Mouse (Mus musculus) liver, postnatal 0 days (tissue): Measurements from ENCODE around the gene Fgf14. TPM values are rescaled to one million over a fixed set of nuclear protein-coding genes. Genes with fewer than 3 reads are reported as not detected.

Experiments used
- ATAC-seq: fragments of 200-750 bp; cut with Nextera tagmentation; 2 replicates; pipeline ENCODE4 v1.8.0; 2017; ENCODE audit warnings: mild to moderate bottlenecking, moderate library complexity
- DNase-seq: peaks from one replicate; pipeline ENCODE4 v3.0.0-alpha.2; 2016
- H3K27ac ChIP-seq: fragments of 300-500 bp; sonication (generic); 2 replicates; pipeline ENCODE4 v1.5.1; 2014; ENCODE audit warnings: antibody characterized with exemption, moderate library complexity, mild to moderate bottlenecking, low read depth
- H3K27me3 ChIP-seq: fragments of 300-500 bp; sonication (generic); 2 replicates; pipeline ENCODE4 v1.6.1; 2014; ENCODE audit warnings: low read length, control low read depth, mixed read lengths; ENCODE audit not compliant: insufficient read depth
- H3K36me3 ChIP-seq: fragments of 300-500 bp; sonication (generic); replicated peaks from 2 replicates; pipeline ENCODE4 v1.6.1; 2014; ENCODE audit warnings: mild to moderate bottlenecking, control low read depth, low read length, moderate library complexity, mixed read lengths; ENCODE audit not compliant: insufficient read depth
- H3K4me1 ChIP-seq: fragments of 300-500 bp; sonication (generic); 2 replicates; pipeline ENCODE4 v1.6.1; 2014; ENCODE audit warnings: antibody characterized with exemption, mild to moderate bottlenecking, control low read depth; ENCODE audit not compliant: insufficient read depth
- H3K4me2 ChIP-seq: fragments of 300-500 bp; sonication (generic); 2 replicates; pipeline ENCODE4 v1.6.1; 2014; ENCODE audit warnings: low read depth, mild to moderate bottlenecking, low read length, moderate library complexity, mixed read lengths
- H3K4me3 ChIP-seq: fragments of 300-500 bp; sonication (generic); 2 replicates; pipeline ENCODE4 v1.5.1; 2014; ENCODE audit warnings: low read depth, low read length
- H3K9ac ChIP-seq: fragments of 300-500 bp; sonication (generic); replicated peaks from 2 replicates; pipeline ENCODE4 v1.6.1; 2014; ENCODE audit warnings: mild to moderate bottlenecking, moderate library complexity
- H3K9me3 ChIP-seq: fragments of 300-500 bp; sonication (generic); 2 replicates; pipeline ENCODE4 v1.6.1; 2016; ENCODE audit warnings: mild to moderate bottlenecking, control low read depth, low read length, mixed read lengths
- CTCF ChIP-seq: sonication (generic); IDR thresholded peaks from 2 replicates; pipeline ENCODE4 v1.5.1; 2016; ENCODE audit warnings: antibody characterized with exemption, low read depth
- EP300 ChIP-seq: IDR thresholded peaks from 2 replicates; pipeline ENCODE4 v1.6.1; 2016; ENCODE audit warnings: antibody characterized with exemption, low read depth, mild to moderate bottlenecking
- WGBS: fragments of 180-500 bp; shearing (Covaris S2); extraction: QIAGEN DNeasy Blood & Tissue Kit; methylation state at CpG from one replicate; pipeline ENCODE4 v1.1.7; 2014; ENCODE audit not compliant: insufficient replicate concordance; 5-methylcytosine and 5-hydroxymethylcytosine counted together
- polyA plus RNA-seq: library from polyadenylated mRNA; unstranded; fragments of >200 nt; fragmentation: Nextera tagmentation; extraction: Ambion mirVana; gene quantifications from 2 replicates; pipeline ENCODE4 v1.2.1, GENCODE M21; 2015

Gene Fgf14
- polyA plus RNA-seq, 1 experiment from 2014 or later = not detected

DNA sequence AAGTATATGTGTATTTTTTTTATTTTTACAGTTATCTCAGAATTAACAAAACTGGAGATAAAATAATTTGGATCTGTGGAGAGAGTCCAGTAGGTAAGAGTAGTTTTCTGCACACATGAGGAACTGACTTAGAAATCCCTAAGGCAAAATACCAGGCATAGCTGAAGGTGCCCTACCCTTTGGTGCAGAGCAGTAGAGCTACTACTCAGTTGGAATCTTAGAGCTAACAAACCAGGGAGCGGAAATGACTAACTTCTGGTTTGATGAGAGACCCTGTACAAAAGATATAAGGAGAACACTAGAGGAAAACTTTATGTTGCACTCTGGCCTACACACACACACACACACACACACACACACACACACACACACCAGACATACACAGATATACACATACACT lies 502.8 kb downstream of the Fgf14 start:
- Histone ChIP-seq H3K36me3 (no peaks in the 10 kb centered on the region), H3K9me3 (no peaks in the 10 kb centered on the region), H3K4me2 (no peak overlapping the region), H3K9ac (no peak overlapping the region), H3K27me3 (no peaks in the 10 kb centered on the region), H3K27ac (no peak overlapping the region), H3K4me1 (no peaks in the 10 kb centered on the region), H3K4me3 (no peak overlapping the region)
- TF ChIP-seq CTCF = no peak
- TF ChIP-seq EP300 = no peak
- DNase-seq = no peak
- ATAC-seq = no peak
- 65% methylated on average over 1 of the region's 1 CpGs for WGBS

DNA sequence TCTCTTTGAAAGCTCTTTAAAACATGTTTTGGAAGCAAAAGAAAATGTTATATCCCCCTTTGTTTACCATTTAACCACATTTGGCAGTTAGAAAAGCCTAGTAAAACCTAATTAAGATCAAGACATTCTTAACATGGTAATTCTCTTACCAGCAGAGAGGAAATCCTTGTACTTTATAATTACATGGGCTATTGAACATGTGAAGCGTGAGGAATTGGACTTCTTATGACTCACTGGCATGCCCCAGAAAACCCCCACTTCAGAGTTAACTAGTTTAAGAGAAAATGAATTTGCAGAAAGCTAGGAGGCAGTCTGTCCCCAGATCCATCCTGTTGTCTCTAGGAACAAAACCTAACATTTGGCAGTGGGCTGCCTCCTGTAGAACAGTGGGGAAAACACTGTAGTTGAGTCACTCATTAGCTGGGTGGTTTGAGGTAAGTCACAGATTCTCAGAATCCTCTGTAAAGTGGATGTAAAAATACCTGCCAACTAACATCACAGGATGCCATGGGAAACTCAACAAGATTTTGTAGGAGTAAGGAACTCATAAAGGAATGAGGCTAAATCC lies 513.2 kb downstream of the Fgf14 start:
- Histone ChIP-seq H3K36me3 (no peaks in the 10 kb centered on the region), H3K27ac (no peak overlapping the region), H3K27me3 (no peaks in the 10 kb centered on the region), H3K4me2 (no peak overlapping the region), H3K4me1 (no peaks in the 10 kb centered on the region), H3K4me3 (no peak overlapping the region), H3K9ac (no peak overlapping the region), H3K9me3 (no peaks in the 10 kb centered on the region)
- ATAC-seq = no peak
- TF ChIP-seq EP300 (no peak), CTCF (no peak)
- no peak for DNase-seq
- 51% methylated on average over 1 of the region's 1 CpGs for WGBS

DNA sequence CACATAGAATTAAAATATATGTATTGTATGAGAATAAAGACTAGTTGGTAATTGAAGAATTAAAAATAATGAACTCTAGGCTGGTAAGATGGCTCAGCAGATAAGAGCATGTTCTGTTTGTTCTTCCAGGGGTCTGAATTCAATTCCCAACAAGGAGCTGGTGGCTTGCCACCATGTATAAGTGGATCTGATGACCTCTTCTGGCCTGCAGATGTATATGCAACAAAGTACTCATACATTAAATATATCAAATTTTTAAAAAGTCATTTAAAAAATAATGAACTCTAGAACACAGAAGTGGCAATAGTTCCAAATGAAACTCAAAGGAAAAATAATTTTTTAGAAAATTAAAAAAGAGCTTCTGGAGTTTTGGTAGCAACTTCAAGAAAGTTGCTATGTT lies 529.5 kb downstream of the Fgf14 start:
- Histone ChIP-seq H3K4me1 (no peaks in the 10 kb centered on the region), H3K4me3 (no peak overlapping the region), H3K4me2 (no peak overlapping the region), H3K9me3 (no peaks in the 10 kb centered on the region), H3K27me3 (no peaks in the 10 kb centered on the region), H3K9ac (no peak overlapping the region), H3K27ac (no peak overlapping the region), H3K36me3 (no peaks in the 10 kb centered on the region)
- no peak for TF ChIP-seq EP300
- no peak for TF ChIP-seq CTCF
- ATAC-seq = no peak
- DNase-seq = no peak

DNA sequence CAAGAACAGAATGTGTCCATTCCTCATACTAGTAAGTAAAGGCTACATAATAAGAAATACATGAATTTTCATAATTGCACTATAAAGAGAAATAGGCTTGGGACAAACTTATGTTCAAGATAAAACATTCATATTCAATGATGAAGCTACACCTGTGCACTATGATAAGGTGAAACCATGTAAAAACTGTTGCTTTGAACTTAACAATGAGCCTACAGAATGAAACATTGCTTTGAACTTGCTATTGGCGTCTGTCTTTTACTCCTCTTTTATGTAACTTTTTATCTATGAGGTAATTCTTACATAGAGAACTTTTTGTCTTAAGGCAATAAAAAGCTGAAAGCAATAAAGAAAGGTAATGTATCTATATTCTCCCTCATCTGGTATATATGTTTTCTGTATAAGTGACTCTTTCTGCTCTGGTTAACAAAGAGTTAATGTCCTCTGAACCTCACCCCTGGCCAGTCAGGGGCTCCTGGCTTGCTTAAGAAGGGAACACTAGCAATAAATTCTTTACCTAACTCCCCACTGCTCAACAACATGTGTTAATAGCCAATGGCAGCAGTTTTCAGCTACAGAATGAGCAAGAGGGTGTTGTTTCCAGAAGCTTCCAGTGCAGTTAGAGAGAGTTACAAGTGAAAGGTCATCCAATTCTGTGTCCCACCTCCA lies 569.6 kb downstream of the Fgf14 start:
- Histone ChIP-seq H3K4me1 (no peaks in the 10 kb centered on the region), H3K4me3 (no peak overlapping the region), H3K9me3 (no peaks in the 10 kb centered on the region), H3K9ac (no peak overlapping the region), H3K4me2 (no peak overlapping the region), H3K27ac (no peak overlapping the region), H3K36me3 (no peaks in the 10 kb centered on the region), H3K27me3 (no peaks in the 10 kb centered on the region)
- TF ChIP-seq EP300 (no peak), CTCF (no peak)
- WGBS = 78% methylated on average over 1 of the region's 1 CpGs
- no peak for DNase-seq
- ATAC-seq = no peak

DNA sequence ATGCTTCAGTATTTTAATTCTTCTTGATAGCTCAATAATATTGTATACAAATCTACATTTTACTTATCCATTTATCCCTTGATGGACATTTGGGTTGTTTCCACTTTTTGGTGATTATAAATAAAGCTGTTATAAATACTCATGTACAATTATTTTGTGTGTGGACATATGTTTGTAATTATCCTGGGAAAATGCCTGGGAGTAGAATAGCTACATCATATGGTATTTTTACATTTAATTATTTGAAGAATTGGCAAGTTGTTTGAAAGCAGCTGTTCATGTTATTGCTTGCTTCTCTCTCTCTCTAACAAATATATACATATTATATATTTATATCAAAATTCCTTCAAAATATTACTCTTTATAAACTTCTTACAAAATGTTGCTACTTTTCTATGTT lies 593.8 kb downstream of the Fgf14 start:
- Histone ChIP-seq H3K9ac (no peak overlapping the region), H3K9me3 (no peaks in the 10 kb centered on the region), H3K4me1 (no peaks in the 10 kb centered on the region), H3K36me3 (no peaks in the 10 kb centered on the region), H3K4me3 (no peak overlapping the region), H3K27me3 (no peaks in the 10 kb centered on the region), H3K27ac (no peak overlapping the region), H3K4me2 (no peak overlapping the region)
- TF ChIP-seq EP300 (no peak), CTCF (no peak)
- DNase-seq (no peak), ATAC-seq (no peak)

DNA sequence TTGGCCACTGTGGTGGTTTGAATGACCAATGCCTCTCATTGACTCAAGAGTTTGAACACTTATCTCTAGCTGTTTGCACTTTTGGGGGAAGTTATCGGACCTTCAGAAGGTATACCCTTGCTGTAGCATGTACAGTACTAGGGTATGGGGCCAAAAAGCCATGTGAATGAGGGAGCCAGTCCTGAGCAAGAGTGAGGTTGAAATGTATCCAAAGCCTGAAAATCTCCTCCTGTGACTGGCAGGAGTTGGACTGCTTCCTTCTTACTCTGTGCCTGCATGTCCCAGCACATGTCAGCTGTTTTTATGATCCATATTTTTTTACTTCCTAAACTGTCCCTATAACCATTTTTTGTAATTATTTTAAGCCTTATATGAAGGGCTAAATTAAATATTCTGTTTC lies 632.9 kb downstream of the Fgf14 start:
- Histone ChIP-seq H3K4me2 (no peak overlapping the region), H3K36me3 (no peaks in the 10 kb centered on the region), H3K27me3 (no peaks in the 10 kb centered on the region), H3K4me1 (no peaks in the 10 kb centered on the region), H3K9ac (no peak overlapping the region), H3K9me3 (no peaks in the 10 kb centered on the region), H3K4me3 (no peak overlapping the region), H3K27ac (no peak overlapping the region)
- WGBS = 76% methylated on average over 1 of the region's 1 CpGs
- no peak for DNase-seq
- TF ChIP-seq EP300 = no peak
- TF ChIP-seq CTCF = no peak
- no peak for ATAC-seq
